Mouse (Mus musculus) heart, postnatal 4 days (tissue): Measurements from ENCODE around the gene Ms4a6b. TPM values are rescaled to one million over a fixed set of nuclear protein-coding genes. Genes with fewer than 3 reads are reported as not detected.
"Not testable (repeated sequence)": the region's sequence is repeated elsewhere in the genome, so short reads cannot be mapped to it uniquely, and the experiment has no call there.

Experiments
- DNase-seq: peaks from one replicate; pipeline ENCODE4 v3.0.0; 2021
- total RNA-seq, 2 experiments: library from RNA; stranded (reverse); gene quantifications; 2 replicates each; pipeline ENCODE4 v1.2.3; 2021

The Ms4a6b gene
- total RNA-seq = 1 to 10 TPM; 2.5 to 3.1 TPM

- no peak for DNase-seq
Observed at GRCm38 (mm10) chr19:11516246-11516645, at the start of gene Ms4a6b. Gene Ms4a6b (plus strand): TSS chr19:11516512.

GRCm38 (mm10) chr19:11468361-11468760, 48.0 kb upstream of the Ms4a6b start:
- not testable (repeated sequence) for DNase-seq

GRCm38 (mm10) chr19:11469215-11469614, 47.1 kb upstream of the Ms4a6b start, which contains the start of gene Ms4a6c:
Gene Ms4a6c (plus strand): TSS chr19:11469366.
- not testable (repeated sequence) for DNase-seq

- DNase-seq = no peak
Observed at GRCm38 (mm10) chr19:11479714-11480113, 36.6 kb upstream of the Ms4a6b start.

GRCm38 (mm10) chr19:11482684-11483083, 33.6 kb upstream of the Ms4a6b start:
- DNase-seq = no peak

GRCm38 (mm10) chr19:11483941-11484340, 32.4 kb upstream of the Ms4a6b start:
- DNase-seq = no peak

GRCm38 (mm10) chr19:11484388-11484787, 31.9 kb upstream of the Ms4a6b start:
- DNase-seq = no peak

- no peak for DNase-seq
Observed at GRCm38 (mm10) chr19:11485266-11485665, 31.0 kb upstream of the Ms4a6b start.

- DNase-seq = no peak
Observed at GRCm38 (mm10) chr19:11485746-11486145, 30.6 kb upstream of the Ms4a6b start, which contains the start of gene Gm8369. Gene Gm8369 (plus strand): TSS chr19:11485938.

GRCm38 (mm10) chr19:11486599-11486998, 29.7 kb upstream of the Ms4a6b start:
- no peak for DNase-seq

- DNase-seq = no peak
Observed at GRCm38 (mm10) chr19:11491406-11492189, 24.7 kb upstream of the Ms4a6b start.

GRCm38 (mm10) chr19:11492671-11493070, 23.6 kb upstream of the Ms4a6b start:
- DNase-seq = no peak

- DNase-seq = no peak
Observed at GRCm38 (mm10) chr19:11494519-11494918, 21.8 kb upstream of the Ms4a6b start.

- no peak for DNase-seq
Observed at GRCm38 (mm10) chr19:11496361-11496760, 20.0 kb upstream of the Ms4a6b start.

- DNase-seq = not testable (repeated sequence)
Observed at GRCm38 (mm10) chr19:11497300-11497699, 19.0 kb upstream of the Ms4a6b start.

- no peak for DNase-seq
Observed at GRCm38 (mm10) chr19:11500796-11501195, 15.5 kb upstream of the Ms4a6b start.

GRCm38 (mm10) chr19:11501326-11501725, 15.0 kb upstream of the Ms4a6b start:
- no peak for DNase-seq

- DNase-seq = no peak
Observed at GRCm38 (mm10) chr19:11504857-11505256, 11.5 kb upstream of the Ms4a6b start.

GRCm38 (mm10) chr19:11513458-11513857, 2.9 kb upstream of the Ms4a6b start:
- DNase-seq = no peak

GRCm38 (mm10) chr19:11516845-11517244, 533 bp downstream of the Ms4a6b start:
- DNase-seq = no peak

- not testable (repeated sequence) for DNase-seq
Observed at GRCm38 (mm10) chr19:11517373-11517772, 1.1 kb downstream of the Ms4a6b start.

GRCm38 (mm10) chr19:11518356-11518755, 2.0 kb downstream of the Ms4a6b start:
- DNase-seq = not testable (repeated sequence)

GRCm38 (mm10) chr19:11520146-11520545, 3.8 kb downstream of the Ms4a6b start:
- no peak for DNase-seq

- DNase-seq = no peak
Observed at GRCm38 (mm10) chr19:11533421-11533820, 17.1 kb downstream of the Ms4a6b start.
